Mouse (Mus musculus) liver, adult 2 months (tissue): ENCODE data around the gene Bcl2l15. TPM values are rescaled to one million over a fixed set of nuclear protein-coding genes. Genes with fewer than 3 reads are reported as not detected.
A peak's percentile ranks its signal among the peaks of the same experiment; 100 is the strongest.
"Not testable (repeated sequence)": the region's sequence is repeated elsewhere in the genome, so short reads cannot be mapped to it uniquely, and the experiment has no call there.

Experiments used
- DNase-seq: peaks from one replicate; pipeline ENCODE4 v3.0.0-alpha.2; 2011; ENCODE audit warnings: low read depth, low spot score; ENCODE audit errors: extremely low read depth
- H3K27ac ChIP-seq: fragments of 200-500 bp; replicated peaks from 2 replicates; pipeline ENCODE4 v1.5.1; 2012; ENCODE audit warnings: low read depth, mild to moderate bottlenecking, control low read depth, inconsistent platforms, low read length; ENCODE audit not compliant: insufficient read depth
- H3K27me3 ChIP-seq: fragments of 200-500 bp; 2 replicates; pipeline ENCODE4 v1.6.1; 2012; ENCODE audit warnings: mild to moderate bottlenecking, moderate library complexity, low read length, inconsistent platforms; ENCODE audit not compliant: control insufficient read depth, insufficient read depth
- H3K36me3 ChIP-seq: fragments of 200-500 bp; 2 replicates; pipeline ENCODE4 v1.6.1; 2012; ENCODE audit warnings: low read length, inconsistent platforms; ENCODE audit not compliant: control insufficient read depth, insufficient read depth
- H3K4me1 ChIP-seq: fragments of 200-500 bp; 2 replicates; pipeline ENCODE4 v1.6.1; 2011; ENCODE audit warnings: low read length; ENCODE audit not compliant: control insufficient read depth, insufficient read depth
- H3K4me3 ChIP-seq: fragments of 200-500 bp; 2 replicates; pipeline ENCODE4 v1.5.1; 2011; ENCODE audit warnings: low read depth, mild to moderate bottlenecking, control low read depth, low read length, moderate library complexity; ENCODE audit not compliant: insufficient read depth
- H3K79me2 ChIP-seq: fragments of 200-500 bp; 2 replicates; pipeline ENCODE4 v1.6.1; 2012; ENCODE audit warnings: inconsistent platforms, mild to moderate bottlenecking, low read length, moderate library complexity; ENCODE audit not compliant: control insufficient read depth, insufficient read depth
- H3K9ac ChIP-seq: fragments of 200-500 bp; 2 replicates; pipeline ENCODE4 v1.6.1; 2012; ENCODE audit warnings: low read depth, mild to moderate bottlenecking, control low read depth, inconsistent platforms, low read length
- CTCF ChIP-seq: fragments of 200-500 bp; IDR thresholded peaks from 2 replicates; pipeline ENCODE4 v1.5.1; 2011; ENCODE audit warnings: low read depth, low read length, control low read depth
- POLR2A ChIP-seq: fragments of 200-500 bp; IDR thresholded peaks from 2 replicates; pipeline ENCODE4 v1.6.1; 2011; ENCODE audit warnings: low read length, control low read depth; ENCODE audit not compliant: insufficient read depth; ENCODE audit errors: extremely low read depth
- WGBS: fragments of 180-500 bp; shearing (Covaris S2); methylation state at CpG from one replicate; pipeline ENCODE4 v1.1.7; 2018; 5-methylcytosine and 5-hydroxymethylcytosine counted together
- polyA plus RNA-seq: library from polyadenylated mRNA; depleted of rRNA; stranded (reverse); fragments of >200 nt; gene quantifications from 2 replicates; pipeline ENCODE4 v1.2.3, GENCODE M21; 2012
- total RNA-seq: library from RNA; depleted of rRNA; stranded (reverse); fragments of >200 nt; gene quantifications from 2 replicates; pipeline ENCODE4 v1.2.3, GENCODE M21; 2014

Gene Bcl2l15
- total and polyA plus RNA-seq, 2 experiments: not detected

GRCm38 (mm10) chr3:103790346-103791145 lies 41.9 kb upstream of the Bcl2l15 start:
- Histone ChIP-seq H3K9ac (peak overlapping the region; percentile 98), H3K27me3 (no peaks in the 10 kb centered on the region), H3K36me3 (no peaks in the 10 kb centered on the region), H3K4me1 (peaks cover 22% of the 10 kb centered on the region), H3K27ac (peak overlapping the region; percentile 80), H3K4me3 (peak overlapping the region; percentile 99), H3K79me2 (peaks cover 14% of the 10 kb centered on the region; the same call in 1 of the 2 replicates)
- WGBS: under 1% methylated on average over 51 of the region's 61 CpGs
- DNase-seq: no peak
- no peak for TF ChIP-seq CTCF
- no peak for TF ChIP-seq POLR2A

GRCm38 (mm10) chr3:103791230-103792110 lies 40.9 kb upstream of the Bcl2l15 start, which contains the start of gene Hipk1:
Hipk1 (minus strand) TSS chr3:103791563.
- 8% methylated on average over 49 of the region's 49 CpGs for WGBS
- H3K4me1 ChIP-seq: peaks cover 20% of the 10 kb centered on the region
- no peak for TF ChIP-seq CTCF
- TF ChIP-seq POLR2A: peak; percentile 84

GRCm38 (mm10) chr3:103792111-103792406 lies 40.3 kb upstream of the Bcl2l15 start:
- WGBS: 90% methylated on average over 5 of the region's 5 CpGs
- H3K36me3 ChIP-seq, H3K27ac ChIP-seq, DNase-seq, H3K27me3 ChIP-seq, H3K4me3 ChIP-seq, H3K9ac ChIP-seq, H3K79me2 ChIP-seq: not testable (repeated sequence)
- H3K4me1 ChIP-seq: peaks cover 16% of the 10 kb centered on the region

More at GRCm38 (mm10) chr3:103791230-103792110, 40.9 kb upstream of the Bcl2l15 start, which contains the start of gene Hipk1:
- Histone ChIP-seq H3K27me3 (no peaks in the 10 kb centered on the region), H3K36me3 (no peaks in the 10 kb centered on the region), H3K27ac (peak within 1 kb of the TSS; percentile 80), H3K9ac (peak within 1 kb of the TSS; percentile 98), H3K4me3 (peak within 1 kb of the TSS; percentile 99), H3K79me2 (peaks cover 10% of the 10 kb centered on the region; the same call in 1 of the 2 replicates)
- peak; percentile 75 for DNase-seq

GRCm38 (mm10) chr3:103792566-103792965 lies 39.8 kb upstream of the Bcl2l15 start:
- Histone ChIP-seq H3K79me2 (peaks cover 7% of the 10 kb centered on the region; the same call in 1 of the 2 replicates), H3K9ac (no peak overlapping the region), H3K4me3 (no peak overlapping the region), H3K4me1 (peaks cover 12% of the 10 kb centered on the region), H3K36me3 (no peaks in the 10 kb centered on the region), H3K27me3 (no peaks in the 10 kb centered on the region), H3K27ac (no peak overlapping the region)
- no peak for DNase-seq
- TF ChIP-seq POLR2A (no peak), CTCF (no peak)
- 79% methylated on average over 1 of the region's 1 CpGs for WGBS

- H3K4me1 ChIP-seq: 0 out of 2 replicates have a peak, but pooled peaks cover under 1% of the 10 kb centered on the region
- 72% methylated on average over 2 of the region's 2 CpGs for WGBS
- H3K27ac ChIP-seq: no peak overlapping the region
- TF ChIP-seq POLR2A: no peak
- no peak for TF ChIP-seq CTCF
- no peaks in the 10 kb centered on the region for H3K79me2 ChIP-seq
- no peak overlapping the region for H3K4me3 ChIP-seq
- no peaks in the 10 kb centered on the region for H3K27me3 ChIP-seq
- no peaks in the 10 kb centered on the region for H3K36me3 ChIP-seq
- no peak for DNase-seq
- H3K9ac ChIP-seq: no peak overlapping the region
These were observed 36.0 kb upstream of the Bcl2l15 start for GRCm38 (mm10) chr3:103796389-103796788.
